Mouse (Mus musculus) forebrain, embryonic 16.5 days (tissue): ENCODE results near the gene Vav3. TPM values are rescaled to one million over a fixed set of nuclear protein-coding genes. Genes with fewer than 3 reads are reported as not detected.

Experiments
- ATAC-seq: fragments of 200-750 bp; cut with Nextera tagmentation; 2 replicates; pipeline ENCODE4 v1.8.0; 2017; ENCODE audit warnings: mild to moderate bottlenecking, moderate library complexity
- H3K27ac ChIP-seq: fragments of 300-500 bp; sonication (generic); 2 replicates; pipeline ENCODE4 v1.5.1; 2014; ENCODE audit warnings: low read length, control low read depth
- H3K27me3 ChIP-seq: fragments of 300-500 bp; sonication (generic); replicated peaks from 2 replicates; pipeline ENCODE4 v1.6.1; 2014; ENCODE audit warnings: low read length; ENCODE audit not compliant: control insufficient read depth, insufficient read depth
- H3K36me3 ChIP-seq: fragments of 300-500 bp; sonication (generic); 2 replicates; pipeline ENCODE4 v1.6.1; 2014; ENCODE audit not compliant: control insufficient read depth, insufficient read depth
- H3K4me1 ChIP-seq: fragments of 300-500 bp; sonication (generic); replicated peaks from 2 replicates; pipeline ENCODE4 v1.6.1; 2014; ENCODE audit warnings: low read length; ENCODE audit not compliant: control insufficient read depth, insufficient read depth
- H3K4me2 ChIP-seq: fragments of 300-500 bp; sonication (generic); 2 replicates; pipeline ENCODE4 v1.6.1; 2014; ENCODE audit warnings: mild to moderate bottlenecking, low read length, control low read depth
- H3K4me3 ChIP-seq: fragments of 300-500 bp; sonication (generic); replicated peaks from 2 replicates; pipeline ENCODE4 v1.5.1; 2014; ENCODE audit warnings: mild to moderate bottlenecking, low read length, control low read depth
- H3K9ac ChIP-seq: fragments of 300-500 bp; sonication (generic); replicated peaks from 2 replicates; pipeline ENCODE4 v1.6.1; 2014; ENCODE audit warnings: low read depth, low read length, control low read depth
- H3K9me3 ChIP-seq: fragments of 300-500 bp; sonication (generic); 2 replicates; pipeline ENCODE4 v1.6.1; 2016; ENCODE audit warnings: low read length; ENCODE audit not compliant: control insufficient read depth
- WGBS: fragments of 180-500 bp; shearing (Covaris S2); extraction: QIAGEN DNeasy Blood & Tissue Kit; methylation state at CpG from one replicate; pipeline ENCODE4 v1.1.7; 2014; 5-methylcytosine and 5-hydroxymethylcytosine counted together
- polyA plus RNA-seq: library from polyadenylated mRNA; unstranded; fragments of >200 nt; fragmentation: Nextera tagmentation; extraction: Ambion mirVana; gene quantifications from 2 replicates; pipeline ENCODE4 v1.2.1, GENCODE M21; 2015

Vav3 gene
- polyA plus RNA-seq, 1 experiment from 2014 or later = 7.9 TPM

GRCm38 (mm10) chr3:109596084-109596483, 255.6 kb downstream of the Vav3 start:
- Histone ChIP-seq H3K27ac (no peak overlapping the region), H3K4me2 (no peak overlapping the region), H3K4me3 (no peak overlapping the region), H3K4me1 (no peaks in the 10 kb centered on the region), H3K27me3 (no peaks in the 10 kb centered on the region), H3K9ac (no peak overlapping the region), H3K36me3 (no peaks in the 10 kb centered on the region), H3K9me3 (no peaks in the 10 kb centered on the region)
- 79% methylated on average over 3 of the region's 3 CpGs for WGBS
- no peak for ATAC-seq

- no peaks in the 10 kb centered on the region for H3K27me3 ChIP-seq
- no peak overlapping the region for H3K4me2 ChIP-seq
- WGBS = 94% methylated on average over 4 of the region's 4 CpGs
- no peak overlapping the region for H3K27ac ChIP-seq
- no peak for ATAC-seq
- H3K9me3 ChIP-seq = no peaks in the 10 kb centered on the region
- no peak overlapping the region for H3K4me3 ChIP-seq
- H3K4me1 ChIP-seq = no peaks in the 10 kb centered on the region
- no peaks in the 10 kb centered on the region for H3K36me3 ChIP-seq
- no peak overlapping the region for H3K9ac ChIP-seq
These were observed 260.4 kb downstream of the Vav3 start for GRCm38 (mm10) chr3:109600699-109601451.

- ATAC-seq = no peak
- Histone ChIP-seq H3K27me3 (no peaks in the 10 kb centered on the region), H3K9me3 (no peaks in the 10 kb centered on the region), H3K4me3 (no peak overlapping the region), H3K4me2 (no peak overlapping the region), H3K9ac (no peak overlapping the region), H3K4me1 (no peaks in the 10 kb centered on the region), H3K27ac (no peak overlapping the region), H3K36me3 (no peaks in the 10 kb centered on the region)
- WGBS = 84% methylated on average over 1 of the region's 1 CpGs
These were observed 262.3 kb downstream of the Vav3 start for GRCm38 (mm10) chr3:109602753-109603152.

GRCm38 (mm10) chr3:109606121-109606520, 265.7 kb downstream of the Vav3 start:
- Histone ChIP-seq H3K36me3 (no peaks in the 10 kb centered on the region), H3K27ac (no peak overlapping the region), H3K27me3 (no peaks in the 10 kb centered on the region), H3K9me3 (no peaks in the 10 kb centered on the region), H3K4me1 (no peaks in the 10 kb centered on the region), H3K9ac (no peak overlapping the region), H3K4me3 (no peak overlapping the region), H3K4me2 (no peak overlapping the region)
- ATAC-seq = no peak
- WGBS = 72% methylated on average over 2 of the region's 2 CpGs

GRCm38 (mm10) chr3:109621721-109622120, 281.3 kb downstream of the Vav3 start:
- H3K27me3 ChIP-seq = no peaks in the 10 kb centered on the region
- H3K9me3 ChIP-seq = no peaks in the 10 kb centered on the region
- H3K27ac ChIP-seq = no peak overlapping the region
- H3K36me3 ChIP-seq = no peaks in the 10 kb centered on the region
- no peak overlapping the region for H3K4me2 ChIP-seq
- H3K4me3 ChIP-seq = no peak overlapping the region
- no peaks in the 10 kb centered on the region for H3K4me1 ChIP-seq
- no peak overlapping the region for H3K9ac ChIP-seq
- 61% methylated on average over 3 of the region's 3 CpGs for WGBS
- ATAC-seq = no peak

GRCm38 (mm10) chr3:109622361-109622760, 281.9 kb downstream of the Vav3 start:
- no peak overlapping the region for H3K9ac ChIP-seq
- no peak overlapping the region for H3K4me2 ChIP-seq
- H3K9me3 ChIP-seq = no peaks in the 10 kb centered on the region
- no peak overlapping the region for H3K27ac ChIP-seq
- no peaks in the 10 kb centered on the region for H3K4me1 ChIP-seq
- WGBS = 72% methylated on average over 1 of the region's 1 CpGs
- H3K27me3 ChIP-seq = no peaks in the 10 kb centered on the region
- no peaks in the 10 kb centered on the region for H3K36me3 ChIP-seq
- peak; percentile 43; the same call in 1 of the 2 replicates for ATAC-seq
- no peak overlapping the region for H3K4me3 ChIP-seq

GRCm38 (mm10) chr3:109622816-109623215, 282.4 kb downstream of the Vav3 start:
- Histone ChIP-seq H3K27me3 (no peaks in the 10 kb centered on the region), H3K4me1 (no peaks in the 10 kb centered on the region), H3K36me3 (no peaks in the 10 kb centered on the region), H3K9me3 (no peaks in the 10 kb centered on the region), H3K9ac (no peak overlapping the region), H3K4me2 (no peak overlapping the region), H3K4me3 (no peak overlapping the region), H3K27ac (no peak overlapping the region)
- 27% methylated on average over 1 of the region's 1 CpGs for WGBS
- ATAC-seq = no peak

GRCm38 (mm10) chr3:109623770-109624169, 283.3 kb downstream of the Vav3 start:
- no peak overlapping the region for H3K27ac ChIP-seq
- ATAC-seq = no peak
- WGBS = 84% methylated on average over 2 of the region's 2 CpGs
- H3K9ac ChIP-seq = no peak overlapping the region
- H3K4me1 ChIP-seq = no peaks in the 10 kb centered on the region
- no peak overlapping the region for H3K4me2 ChIP-seq
- H3K36me3 ChIP-seq = no peaks in the 10 kb centered on the region
- no peak overlapping the region for H3K4me3 ChIP-seq
- no peaks in the 10 kb centered on the region for H3K27me3 ChIP-seq
- H3K9me3 ChIP-seq = no peaks in the 10 kb centered on the region

- Histone ChIP-seq H3K4me2 (no peak overlapping the region), H3K4me1 (peaks cover 4% of the 10 kb centered on the region), H3K27me3 (no peaks in the 10 kb centered on the region), H3K9ac (no peak overlapping the region), H3K9me3 (no peaks in the 10 kb centered on the region), H3K4me3 (no peak overlapping the region), H3K27ac (no peak overlapping the region), H3K36me3 (no peaks in the 10 kb centered on the region)
- peak; percentile 50; the same call in 1 of the 2 replicates for ATAC-seq
- 32% methylated on average over 4 of the region's 4 CpGs for WGBS
These were observed 295.6 kb downstream of the Vav3 start for GRCm38 (mm10) chr3:109636045-109636444.

- Histone ChIP-seq H3K36me3 (no peaks in the 10 kb centered on the region), H3K4me1 (peaks cover 4% of the 10 kb centered on the region), H3K4me2 (no peak overlapping the region), H3K9me3 (no peaks in the 10 kb centered on the region), H3K9ac (no peak overlapping the region), H3K4me3 (no peak overlapping the region), H3K27me3 (no peaks in the 10 kb centered on the region), H3K27ac (no peak overlapping the region)
- no peak for ATAC-seq
- 16% methylated on average over 1 of the region's 1 CpGs for WGBS
These were observed 298.9 kb downstream of the Vav3 start for GRCm38 (mm10) chr3:109639386-109639785.
